Mouse (Mus musculus) heart, postnatal 0 days (tissue): ENCODE results near the gene Cacnb1.

Source experiments
- CTCF ChIP-seq: IDR thresholded peaks from 2 replicates; pipeline ENCODE4 v1.5.1; 2016; ENCODE audit warnings: antibody characterized with exemption, control low read depth, low read depth
- EP300 ChIP-seq: IDR thresholded peaks from 2 replicates; pipeline ENCODE4 v1.6.1; 2016; ENCODE audit warnings: antibody characterized with exemption, low read depth

GRCm38 (mm10) chr11:98001351-98001824, 21.4 kb downstream of the Cacnb1 start:
- TF ChIP-seq CTCF (no peak), EP300 (no peak)
